Mouse (Mus musculus) stomach, embryonic 14.5 days (tissue): Measurements from ENCODE around the gene Ifitm7. TPM values are rescaled to one million over a fixed set of nuclear protein-coding genes. Genes with fewer than 3 reads are reported as not detected.

Experiments used
- ATAC-seq: fragments of 200-750 bp; cut with Nextera tagmentation; 2 replicates; pipeline ENCODE4 v1.8.0; 2017; ENCODE audit warnings: low read depth, moderate TSS enrichment; ENCODE audit not compliant: insufficient number of reproducible peaks, insufficient read depth, low FRiP score
- H3K27ac ChIP-seq: fragments of 300-500 bp; sonication (generic); 2 replicates; pipeline ENCODE4 v1.5.1; 2014; ENCODE audit warnings: mild to moderate bottlenecking, low read length, moderate library complexity, mixed read lengths
- H3K27me3 ChIP-seq: fragments of 300-500 bp; sonication (generic); 2 replicates; pipeline ENCODE4 v1.6.1; 2014; ENCODE audit warnings: low read length, control low read depth, mixed read lengths; ENCODE audit not compliant: control insufficient read depth, insufficient read depth
- H3K36me3 ChIP-seq: fragments of 300-500 bp; sonication (generic); 2 replicates; pipeline ENCODE4 v1.6.1; 2014; ENCODE audit warnings: mild to moderate bottlenecking, control low read depth, low read length, moderate library complexity, mixed read lengths; ENCODE audit not compliant: control insufficient read depth, insufficient read depth
- H3K4me1 ChIP-seq: fragments of 300-500 bp; sonication (generic); 2 replicates; pipeline ENCODE4 v1.6.1; 2014; ENCODE audit warnings: low read length, control low read depth, mixed read lengths; ENCODE audit not compliant: control insufficient read depth, insufficient read depth
- H3K4me2 ChIP-seq: fragments of 300-500 bp; sonication (generic); replicated peaks from 2 replicates; pipeline ENCODE4 v1.6.1; 2014; ENCODE audit warnings: low read depth, low read length, control low read depth
- H3K4me3 ChIP-seq: fragments of 300-500 bp; sonication (generic); 2 replicates; pipeline ENCODE4 v1.5.1; 2014; ENCODE audit warnings: low read depth, low read length, control low read depth
- H3K9ac ChIP-seq: fragments of 300-500 bp; sonication (generic); replicated peaks from 2 replicates; pipeline ENCODE4 v1.6.1; 2014; ENCODE audit warnings: low read depth, mild to moderate bottlenecking, control low read depth, low read length, moderate library complexity, mixed read lengths
- H3K9me3 ChIP-seq: fragments of 300-500 bp; sonication (generic); 2 replicates; pipeline ENCODE4 v1.6.1; 2016; ENCODE audit warnings: low read depth, low read length, control low read depth; ENCODE audit not compliant: control insufficient read depth
- whole genome bisulfite sequencing: fragments of 180-500 bp; shearing (Covaris S2); extraction: QIAGEN DNeasy Blood & Tissue Kit; methylation state at CpG from one replicate; pipeline ENCODE4 v1.1.7; 2014; 5-methylcytosine and 5-hydroxymethylcytosine counted together
- polyA plus RNA-seq: library from polyadenylated mRNA; unstranded; fragments of >200 nt; fragmentation: Nextera tagmentation; extraction: Ambion mirVana; gene quantifications from 2 replicates; pipeline ENCODE4 v1.2.1, GENCODE M21; 2014

Ifitm7 gene
- polyA plus RNA-seq, 1 experiment from 2014 or later = not detected

DNA sequence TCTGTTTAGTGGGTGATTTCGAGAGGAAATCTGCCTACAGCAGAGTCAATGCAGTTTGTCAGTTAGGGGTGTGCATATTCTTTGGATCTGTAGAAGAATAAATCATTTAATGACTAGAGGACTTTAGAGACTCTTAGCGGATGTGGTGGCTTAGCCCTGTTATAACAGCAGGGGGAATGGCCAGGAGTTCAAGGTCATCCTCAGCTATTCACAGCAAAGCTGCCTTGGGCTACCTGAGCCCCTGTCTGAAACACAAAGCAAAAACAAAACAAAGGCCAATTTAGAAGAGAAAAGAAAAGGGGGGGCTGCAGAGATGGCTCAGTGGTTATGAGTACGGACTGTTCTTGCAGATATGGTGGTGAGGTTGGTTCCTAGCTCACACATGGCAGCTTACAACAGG is 35.4 kb downstream of the Ifitm7 start:
- Histone ChIP-seq H3K36me3 (no peaks in the 10 kb centered on the region), H3K4me2 (no peak overlapping the region), H3K4me3 (no peak overlapping the region), H3K27me3 (no peaks in the 10 kb centered on the region), H3K4me1 (no peaks in the 10 kb centered on the region), H3K9me3 (no peaks in the 10 kb centered on the region), H3K27ac (no peak overlapping the region), H3K9ac (no peak overlapping the region)
- no peak for ATAC-seq
- WGBS = 70% methylated on average over 3 of the region's 3 CpGs

DNA sequence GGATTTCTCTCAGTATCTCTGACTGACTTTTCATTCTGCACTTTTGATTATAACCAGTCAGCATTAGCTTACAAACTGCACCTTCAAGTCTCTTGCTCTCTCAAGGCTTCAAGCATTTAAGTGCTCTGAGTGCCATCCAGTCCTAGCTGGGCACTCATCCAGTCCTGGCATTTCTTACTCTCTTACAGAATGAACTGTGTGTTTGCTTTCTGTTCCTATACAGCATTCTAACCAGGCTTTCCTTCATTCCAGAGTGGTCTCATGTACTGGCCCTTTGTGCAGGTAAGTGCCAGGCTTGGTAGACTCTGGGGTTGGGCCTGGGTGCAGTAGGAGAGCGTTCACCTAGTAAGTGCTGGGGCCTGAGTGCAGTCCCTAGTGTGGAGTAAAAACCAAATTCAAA is 40.4 kb downstream of the Ifitm7 start:
- WGBS = 83% methylated on average over 1 of the region's 1 CpGs
- Histone ChIP-seq H3K27me3 (no peaks in the 10 kb centered on the region), H3K4me1 (no peaks in the 10 kb centered on the region), H3K9me3 (no peaks in the 10 kb centered on the region), H3K4me2 (no peak overlapping the region), H3K27ac (no peak overlapping the region), H3K9ac (no peak overlapping the region), H3K36me3 (no peaks in the 10 kb centered on the region), H3K4me3 (no peak overlapping the region)
- ATAC-seq = no peak

DNA sequence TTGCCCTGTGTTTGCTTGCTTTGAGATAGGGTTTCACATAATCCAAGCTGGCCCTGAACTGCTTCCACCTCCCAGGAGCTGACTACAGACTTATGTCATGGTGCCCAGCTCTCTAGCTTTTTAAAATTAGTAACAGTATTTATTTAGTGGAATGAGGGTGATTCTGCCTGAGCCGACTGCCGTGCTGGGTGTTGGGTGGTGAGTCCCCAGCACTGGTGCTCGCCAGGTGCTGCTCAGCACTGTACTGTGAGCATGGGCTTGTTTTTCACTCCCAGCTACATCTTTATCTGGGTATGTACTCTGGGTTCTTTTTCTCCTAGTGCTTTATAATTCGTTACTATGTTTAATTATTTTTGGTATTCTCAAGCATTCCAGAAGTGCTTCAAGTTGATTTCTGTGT is 41.5 kb downstream of the Ifitm7 start:
- no peak overlapping the region for H3K27ac ChIP-seq
- H3K36me3 ChIP-seq = no peaks in the 10 kb centered on the region
- H3K27me3 ChIP-seq = no peaks in the 10 kb centered on the region
- ATAC-seq = no peak
- H3K4me1 ChIP-seq = no peaks in the 10 kb centered on the region
- H3K4me3 ChIP-seq = no peak overlapping the region
- H3K9ac ChIP-seq = no peak overlapping the region
- 73% methylated on average over 4 of the region's 4 CpGs for WGBS
- no peaks in the 10 kb centered on the region for H3K9me3 ChIP-seq
- no peak overlapping the region for H3K4me2 ChIP-seq

DNA sequence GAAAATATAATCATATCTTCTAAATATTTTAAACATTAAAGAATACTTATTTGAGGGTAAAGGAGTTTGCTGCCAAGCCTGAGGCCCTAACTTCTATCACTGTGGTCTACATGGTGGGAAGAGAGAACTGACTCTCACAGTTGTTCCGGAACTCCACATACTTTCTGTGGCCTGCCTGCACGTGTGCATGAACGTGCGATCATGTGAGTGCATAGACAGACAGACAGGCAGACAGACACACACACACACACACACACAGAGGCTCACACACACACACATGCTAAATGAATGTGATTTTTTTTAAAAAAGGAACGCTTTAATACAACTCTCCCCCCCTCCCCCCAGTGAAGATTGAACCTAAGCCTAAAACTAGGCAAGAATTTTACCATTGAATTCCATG is 41.9 kb downstream of the Ifitm7 start:
- no peak overlapping the region for H3K4me2 ChIP-seq
- ATAC-seq = no peak
- no peaks in the 10 kb centered on the region for H3K4me1 ChIP-seq
- no peak overlapping the region for H3K4me3 ChIP-seq
- H3K9me3 ChIP-seq = no peaks in the 10 kb centered on the region
- no peaks in the 10 kb centered on the region for H3K36me3 ChIP-seq
- 71% methylated on average over 5 of the region's 5 CpGs for WGBS
- H3K9ac ChIP-seq = no peak overlapping the region
- no peak overlapping the region for H3K27ac ChIP-seq
- no peaks in the 10 kb centered on the region for H3K27me3 ChIP-seq

DNA sequence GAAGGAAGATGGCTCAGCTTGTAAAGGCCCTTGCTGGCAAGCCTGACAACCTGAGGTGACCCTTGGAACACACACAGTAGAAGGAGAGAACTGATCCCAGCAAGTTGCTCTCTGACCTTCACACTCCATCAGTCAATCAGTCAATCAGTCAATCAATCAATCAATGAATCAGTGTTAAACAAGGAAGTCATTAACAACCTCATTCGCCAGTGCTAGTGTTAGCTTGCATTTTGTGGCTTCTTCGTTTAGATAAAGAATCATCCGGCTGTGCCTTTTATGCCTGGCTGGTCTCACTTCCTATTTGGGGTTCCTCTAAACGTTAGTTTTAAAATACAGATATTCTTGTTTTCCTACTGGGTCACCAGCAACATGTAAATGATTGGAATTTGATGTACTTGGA is 42.5 kb downstream of the Ifitm7 start:
- Histone ChIP-seq H3K4me1 (no peaks in the 10 kb centered on the region), H3K9ac (no peak overlapping the region), H3K4me2 (no peak overlapping the region), H3K27me3 (no peaks in the 10 kb centered on the region), H3K9me3 (no peaks in the 10 kb centered on the region), H3K36me3 (no peaks in the 10 kb centered on the region), H3K27ac (no peak overlapping the region), H3K4me3 (no peak overlapping the region)
- 30% methylated on average over 4 of the region's 4 CpGs for WGBS
- ATAC-seq = no peak

DNA sequence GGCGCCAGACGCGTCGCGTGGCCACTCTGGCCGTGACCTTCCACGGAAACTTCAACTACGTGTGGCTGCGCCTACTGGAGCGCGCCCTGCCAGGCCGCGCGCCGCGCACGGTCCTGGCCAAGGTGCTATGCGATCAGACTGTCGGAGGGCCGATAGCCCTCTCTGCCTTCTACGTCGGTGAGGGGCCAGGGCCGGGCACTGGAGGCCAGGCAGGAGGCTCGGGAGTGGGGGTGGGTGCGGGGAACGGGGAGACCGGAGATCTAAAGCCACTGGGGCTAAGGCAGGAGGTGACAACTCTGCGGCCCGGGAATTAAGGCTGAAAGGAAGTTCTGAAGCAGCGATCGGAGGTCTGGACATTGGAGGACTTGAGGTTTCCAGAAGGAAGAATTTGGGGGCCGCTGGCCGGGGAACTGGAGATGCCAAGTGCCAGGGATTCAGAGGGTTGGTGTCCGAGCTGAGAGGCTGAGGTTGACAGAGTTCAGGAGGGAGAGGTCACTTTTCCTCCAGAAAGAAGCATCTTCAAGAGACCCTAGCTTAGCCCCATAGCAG is 45.8 kb downstream of the Ifitm7 start:
- Histone ChIP-seq H3K9ac (peak overlapping the region; percentile 31), H3K27me3 (no peaks in the 10 kb centered on the region), H3K9me3 (no peaks in the 10 kb centered on the region), H3K36me3 (no peaks in the 10 kb centered on the region), H3K4me3 (peak overlapping the region; percentile 50), H3K27ac (no peak overlapping the region), H3K4me1 (no peaks in the 10 kb centered on the region), H3K4me2 (peak overlapping the region; percentile 99)
- WGBS = 3% methylated on average over 34 of the region's 34 CpGs
- ATAC-seq = peak; percentile 74; the same call in 1 of the 2 replicates

DNA sequence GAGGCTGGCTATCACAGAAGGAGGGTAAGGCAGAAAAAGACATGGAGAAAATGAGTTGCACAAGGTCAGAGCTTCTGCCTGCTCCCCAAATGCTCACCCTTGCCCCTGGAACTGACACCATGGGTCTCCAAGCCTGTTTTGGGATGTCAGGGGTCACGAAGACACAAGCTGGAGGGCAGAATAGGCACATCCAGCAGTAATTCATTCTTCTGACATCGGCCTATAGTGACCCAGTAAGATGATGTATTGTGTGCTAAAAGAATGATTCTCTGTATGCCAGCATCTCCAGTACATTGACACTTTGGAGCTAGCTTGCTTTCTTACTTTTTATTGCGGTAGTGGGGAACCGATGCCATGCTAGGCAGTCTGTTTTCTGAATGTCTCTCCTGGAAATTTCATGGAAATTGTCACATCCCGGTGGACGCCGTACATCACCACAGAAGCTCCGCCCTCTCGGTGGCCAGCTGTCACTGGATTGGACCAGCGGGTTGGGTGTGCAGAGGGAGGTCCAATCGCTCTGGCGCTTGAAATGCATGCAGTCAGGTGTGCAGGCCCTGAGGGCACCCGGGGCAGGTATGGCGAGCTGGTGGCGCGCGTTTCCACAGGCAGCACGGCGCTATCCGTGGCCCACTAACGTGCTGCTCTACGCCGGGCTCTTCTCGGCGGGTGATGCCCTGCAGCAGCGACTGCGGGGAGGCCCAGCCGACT is 46.4 kb downstream of the Ifitm7 start:
- Histone ChIP-seq H3K9ac (peak overlapping the region; percentile 31), H3K9me3 (no peaks in the 10 kb centered on the region), H3K36me3 (no peaks in the 10 kb centered on the region), H3K4me1 (no peaks in the 10 kb centered on the region), H3K27ac (no peak overlapping the region), H3K4me3 (peak overlapping the region; percentile 50), H3K4me2 (peak overlapping the region; percentile 99), H3K27me3 (no peaks in the 10 kb centered on the region)
- 5% methylated on average over 28 of the region's 28 CpGs for WGBS
- peak; percentile 92 for ATAC-seq
